Mouse (Mus musculus) monocyte, adult 2 months (primary cell): ENCODE data around the gene Inpp4a.
A peak's percentile ranks its signal among the peaks of the same experiment; 100 is the strongest.

ENCODE experiments used
- DNase-seq, 2 experiments: peaks; one replicate each; pipeline ENCODE4 v3.0.0; 2022; ENCODE audit warnings: low spot score in 2 of 2, low read depth in 1 of 2

Inpp4a gene

GRCm38 (mm10) chr1:37408678-37409077 is 109.0 kb downstream of the Inpp4a start:
- DNase-seq = no peak

GRCm38 (mm10) chr1:37409647-37410046 is 110.0 kb downstream of the Inpp4a start:
- no peak for DNase-seq

- DNase-seq = no peak
These were observed 115.7 kb downstream of the Inpp4a start for GRCm38 (mm10) chr1:37415394-37415793.

- peak; percentile 72 to 85 for DNase-seq
These were observed 119.8 kb downstream of the Inpp4a start for GRCm38 (mm10) chr1:37419420-37419819.

- no peak for DNase-seq
These were observed 127.6 kb downstream of the Inpp4a start for GRCm38 (mm10) chr1:37427144-37427875.

GRCm38 (mm10) chr1:37428911-37429310 is 129.2 kb downstream of the Inpp4a start:
- DNase-seq = no peak

- peak; percentile 83 to 87 for DNase-seq
These were observed 130.0 kb downstream of the Inpp4a start, which contains the start of the genes Coa5 and Unc50 for GRCm38 (mm10) chr1:37429366-37430296. TSS of gene Coa5 (minus strand) at chr1:37430103. TSS of gene Unc50 (plus strand) at chr1:37430139.

- no peak for DNase-seq
These were observed 130.7 kb downstream of the Inpp4a start for GRCm38 (mm10) chr1:37430297-37430840.

GRCm38 (mm10) chr1:37436419-37436818 is 136.8 kb downstream of the Inpp4a start:
- no peak for DNase-seq

GRCm38 (mm10) chr1:37442848-37443835 is 143.5 kb downstream of the Inpp4a start:
- no peak for DNase-seq

GRCm38 (mm10) chr1:37448361-37449095 is 148.9 kb downstream of the Inpp4a start:
- DNase-seq = peak in 1 of 2 experiments; percentile 43

GRCm38 (mm10) chr1:37451270-37451669 is 151.6 kb downstream of the Inpp4a start:
- DNase-seq = no peak

GRCm38 (mm10) chr1:37457546-37457945 is 157.9 kb downstream of the Inpp4a start:
- no peak for DNase-seq
